Mouse (Mus musculus) liver, embryonic 14 days (tissue): ENCODE measurements around the gene Ifi204. TPM values are rescaled to one million over a fixed set of nuclear protein-coding genes. Genes with fewer than 3 reads are reported as not detected.

Experiments used
- polyA plus RNA-seq: library from polyadenylated mRNA; depleted of rRNA; stranded (reverse); fragments of >200 nt; gene quantifications from 2 replicates; pipeline ENCODE4 v1.2.3, GENCODE M21; 2012; rRNA removed

Gene Ifi204
- 2.7 and 3.9 TPM in 2 replicates for polyA plus RNA-seq

DNA sequence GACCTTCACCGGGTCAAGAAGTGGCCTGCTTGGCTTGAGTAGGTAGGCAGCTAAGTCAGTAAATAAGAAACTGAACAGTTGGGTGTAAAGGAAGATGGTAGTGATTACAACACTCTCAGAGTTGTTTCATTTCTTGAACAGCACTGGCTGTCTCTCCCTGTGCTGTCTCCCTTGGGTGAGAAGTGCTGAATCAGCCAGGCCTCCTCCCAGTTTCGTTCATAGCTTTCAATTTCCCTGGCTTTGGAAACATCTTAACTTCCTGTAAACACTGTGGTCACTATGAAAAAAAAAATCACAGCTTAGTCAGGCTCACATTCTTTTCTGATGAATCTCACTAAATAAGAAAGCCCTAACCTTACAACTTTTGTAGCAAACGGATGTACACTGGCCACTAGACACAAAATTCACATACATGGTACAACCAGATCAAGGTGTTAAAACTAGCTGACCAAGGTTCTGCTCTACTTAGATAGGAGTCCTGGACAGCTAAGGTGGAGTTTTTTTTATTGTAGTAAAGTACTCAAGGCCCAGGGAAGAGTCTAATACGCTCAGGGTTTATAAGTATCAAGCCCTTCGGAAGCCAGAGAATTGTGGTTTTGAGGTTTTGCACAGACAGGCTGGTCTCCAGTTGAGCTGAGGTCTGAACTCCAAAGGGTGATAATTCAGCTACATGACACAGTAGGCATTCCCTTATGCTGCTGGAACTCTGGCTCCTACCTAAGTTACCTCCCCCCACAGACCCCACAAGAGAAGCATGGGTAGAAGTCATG is at the start of gene Ifi204:
Ifi204 (minus strand) TSS at position 96 of the 770 bp plus-strand sequence.

DNA sequence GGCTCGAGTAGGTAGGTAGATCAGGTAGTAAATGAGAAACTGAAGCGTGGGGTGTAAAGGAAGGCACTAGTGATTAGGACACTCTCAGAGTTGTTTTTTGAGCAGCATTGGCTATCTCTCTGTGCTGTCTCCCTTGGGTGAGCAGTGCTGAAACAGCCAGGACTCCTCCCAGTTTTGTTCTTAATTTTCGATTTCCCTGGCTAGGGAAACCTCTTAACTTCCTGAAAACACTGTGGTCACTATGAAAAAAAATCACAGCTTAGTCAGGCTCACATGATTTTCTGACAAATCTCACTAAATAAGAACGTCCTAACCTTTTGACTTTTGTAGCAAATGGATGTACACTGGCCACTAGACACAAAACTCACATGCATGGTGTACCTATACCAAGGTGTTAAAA is 25.1 kb downstream of the Ifi204 start, which contains the start of gene Ifi207:
Ifi207 (minus strand) TSS at position 92 of the 400 bp plus-strand sequence.

Other genes starting within 250 kb of the Ifi204 start
- gene Ifi214, start 231.0 kb downstream of the Ifi204 start, polyA plus RNA-seq, result 0.02 TPM in 1 of 2 replicates, not detected in the other
- gene Ifi213, start 167.7 kb downstream of the Ifi204 start, polyA plus RNA-seq, result 0.15 and 0.21 TPM in 2 replicates
- gene Ifi209, start 136.0 kb downstream of the Ifi204 start, polyA plus RNA-seq, result 0.23 and 0.48 TPM in 2 replicates
- 0.02 TPM in 1 of 2 replicates, not detected in the other for gene Ifi208, start 93.3 kb downstream of the Ifi204 start, polyA plus RNA-seq
- gene Ifi207, start 25.2 kb downstream of the Ifi204 start, polyA plus RNA-seq, result 2.0 and 3.1 TPM in 2 replicates
- gene Ifi211, start 146.1 kb upstream of the Ifi204 start, polyA plus RNA-seq, result 1.3 and 1.7 TPM in 2 replicates
- 2.9 and 3.2 TPM in 2 replicates for gene Mndal, start 175.5 kb upstream of the Ifi204 start, polyA plus RNA-seq
- gene Ifi203, start 175.7 kb upstream of the Ifi204 start, polyA plus RNA-seq, result 1.5 and 2.4 TPM in 2 replicates
- not detected in 2 replicates for gene Ifi202b, start 215.8 kb upstream of the Ifi204 start, polyA plus RNA-seq